Mouse (Mus musculus) brain, embryonic 14.5 days (tissue): ENCODE data around the gene Rnls.

Experiments used
- CTCF ChIP-seq: fragments of 200-500 bp; IDR thresholded peaks from 2 replicates; pipeline ENCODE4 v1.5.1; 2012; ENCODE audit warnings: inconsistent platforms, mild to moderate bottlenecking, moderate library complexity, borderline replicate concordance; ENCODE audit not compliant: insufficient read depth, insufficient read length; ENCODE audit errors: extremely low read depth
- POLR2A ChIP-seq: fragments of 200-500 bp; IDR thresholded peaks from 2 replicates; pipeline ENCODE4 v1.6.1; 2012; ENCODE audit warnings: mild to moderate bottlenecking, inconsistent platforms, borderline replicate concordance; ENCODE audit not compliant: poor library complexity, insufficient read depth, insufficient read length, severe bottlenecking; ENCODE audit errors: extremely low read depth

DNA sequence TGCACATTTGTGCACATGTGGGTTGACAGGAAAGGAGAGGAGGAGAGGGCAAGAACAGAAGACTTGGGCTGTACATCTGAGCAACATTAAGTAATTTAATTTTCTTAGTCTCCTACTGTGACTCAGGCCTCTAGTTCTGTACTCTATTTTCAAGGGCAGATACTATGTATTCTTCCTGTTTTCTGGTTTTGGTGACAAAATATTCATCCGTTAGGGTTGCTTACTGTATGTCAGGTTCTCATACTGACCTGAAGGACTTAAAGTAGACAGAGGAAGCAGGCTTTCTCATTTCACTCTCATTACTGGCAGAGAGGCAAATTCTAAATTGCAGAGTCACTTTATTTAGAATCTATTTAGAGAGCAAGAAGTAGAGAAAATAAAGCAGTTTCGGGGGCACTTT, 186.7 kb downstream of the Rnls start:
- TF ChIP-seq CTCF (no peak), POLR2A (no peak)
